Mouse (Mus musculus) testis, adult 2 months (tissue): Measurements from ENCODE around the gene Kcnc3.

Experiments used
- CTCF ChIP-seq: fragments of 200-500 bp; IDR thresholded peaks from 2 replicates; pipeline ENCODE4 v1.5.1; 2012; ENCODE audit warnings: low read depth, mild to moderate bottlenecking, inconsistent platforms, low read length, moderate library complexity; ENCODE audit not compliant: control insufficient read depth, insufficient read depth, insufficient replicate concordance
- POLR2A ChIP-seq: fragments of 200-500 bp; IDR thresholded peaks from 2 replicates; pipeline ENCODE4 v1.6.1; 2012; ENCODE audit warnings: low read depth, mild to moderate bottlenecking, inconsistent platforms, low read length, moderate library complexity; ENCODE audit not compliant: control insufficient read depth

DNA sequence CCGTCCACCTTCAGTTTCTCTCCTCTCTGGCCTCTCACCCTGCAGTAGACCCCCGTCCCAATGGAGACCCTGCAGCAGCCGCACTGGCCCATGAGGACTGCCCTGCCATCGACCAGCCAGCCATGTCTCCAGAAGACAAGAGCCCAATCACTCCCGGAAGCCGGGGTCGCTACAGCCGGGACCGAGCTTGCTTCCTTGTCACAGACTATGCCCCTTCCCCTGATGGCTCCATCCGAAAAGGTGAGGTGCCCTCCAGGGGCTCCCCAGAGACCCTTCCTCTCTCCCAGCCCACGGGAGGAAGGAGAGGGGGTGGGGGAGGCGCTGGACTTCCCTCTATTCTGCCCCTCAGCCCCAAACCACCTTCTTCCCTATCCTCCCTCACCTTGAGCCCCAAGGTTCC lies 7.9 kb downstream of the Kcnc3 start:
- TF ChIP-seq CTCF (no peak), POLR2A (no peak)
